Mouse (Mus musculus): ENCODE data around the gene Kat5.

Gene Kat5

DNA sequence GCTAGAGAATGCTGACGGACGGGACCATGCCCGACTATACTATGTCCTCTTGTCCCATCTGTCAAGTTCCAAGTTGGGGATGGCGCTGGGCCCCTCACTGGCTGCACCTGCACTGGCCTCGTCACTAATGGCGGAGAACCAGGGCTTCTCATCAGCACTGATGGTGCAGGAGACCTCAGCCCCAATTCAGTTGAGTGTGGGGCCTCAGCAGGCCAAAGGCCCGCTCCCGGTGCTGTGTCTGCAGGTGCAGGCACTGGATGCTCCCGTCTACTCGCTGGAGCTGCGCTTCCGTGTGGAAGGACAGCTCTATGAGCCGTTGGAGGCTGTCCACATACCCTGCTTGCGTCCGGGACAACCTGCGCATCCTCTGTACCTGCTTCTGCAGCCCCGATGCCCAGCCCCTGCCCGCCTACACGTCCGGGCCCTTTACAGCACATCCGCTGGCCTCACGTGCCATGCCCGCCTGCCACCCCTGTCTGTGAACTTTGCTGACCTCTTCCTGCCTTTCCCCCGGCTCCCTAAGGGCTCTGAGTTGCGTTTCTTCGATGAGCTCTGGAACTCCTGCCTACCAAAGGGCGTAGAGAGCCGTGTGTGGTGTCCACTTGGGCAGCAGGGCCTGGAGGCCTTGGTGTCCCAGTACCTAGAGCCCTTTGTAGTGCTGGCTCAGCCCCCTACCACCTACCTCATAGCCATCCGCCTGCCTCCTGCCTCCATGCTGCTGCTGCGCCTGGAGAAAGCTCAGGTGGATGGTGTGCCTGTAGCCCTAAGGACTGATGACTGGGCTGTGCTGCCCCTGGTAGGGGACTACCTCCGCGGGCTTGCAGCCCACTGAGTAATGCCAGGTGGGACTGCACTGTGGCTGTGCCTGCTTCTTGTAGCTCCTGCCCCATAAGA, 39.4 kb downstream of the Kat5 start:
- DNase-seq, result no peak

DNA sequence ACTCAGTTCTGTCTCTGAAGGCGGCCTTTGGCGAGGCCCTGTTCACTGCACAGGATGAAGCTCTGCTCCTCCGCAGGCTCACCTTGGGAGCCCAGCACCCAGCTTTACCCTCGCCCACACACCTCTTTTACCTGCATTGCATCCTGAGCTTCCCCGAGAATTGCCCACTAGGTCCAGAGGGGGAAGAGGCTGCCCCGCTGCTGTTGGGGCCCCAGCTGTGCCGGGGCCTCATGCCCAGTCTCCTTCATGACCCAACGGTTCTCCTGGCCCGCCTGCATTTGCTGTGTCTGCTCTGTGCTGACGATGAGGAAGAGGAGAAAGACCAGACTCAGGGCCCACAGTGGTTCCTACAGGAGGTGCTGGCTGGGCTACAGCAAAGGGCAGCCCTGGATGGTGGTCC, 40.5 kb downstream of the Kat5 start:
- no peak for DNase-seq

DNA sequence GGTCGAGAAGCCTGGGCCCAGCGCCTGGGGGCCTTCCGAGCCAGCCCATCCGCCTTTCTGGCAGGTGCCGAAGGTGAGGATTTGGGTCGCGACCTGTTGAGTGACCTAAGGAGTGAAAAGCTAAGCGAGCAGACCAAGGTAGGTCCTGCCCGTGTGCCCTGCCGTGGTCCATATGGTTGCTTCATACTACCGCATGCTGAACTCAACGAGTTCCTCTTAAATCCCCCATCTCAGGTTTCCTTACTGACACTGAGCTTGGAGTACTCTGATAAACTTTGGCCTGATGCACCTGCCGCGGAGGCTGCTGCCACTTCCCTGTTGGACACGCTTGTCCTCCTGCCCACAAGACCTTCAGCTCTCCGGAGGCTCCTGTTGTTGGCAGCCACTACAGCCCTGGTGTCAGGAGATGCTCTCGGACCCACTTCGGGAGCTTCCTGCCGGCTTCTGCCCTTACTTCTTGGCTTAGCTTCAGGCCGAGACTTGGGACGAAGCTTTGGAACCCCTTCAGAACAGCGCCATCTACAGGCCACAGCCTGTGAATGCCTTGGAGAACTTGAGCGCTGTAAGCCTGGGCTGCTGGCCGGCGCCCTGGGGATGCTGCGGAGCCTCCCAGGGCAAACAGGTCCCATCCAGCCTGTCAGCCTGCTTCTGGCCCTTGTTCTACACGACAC, 41.4 kb downstream of the Kat5 start:
- peak; percentile 83 for DNase-seq

DNA sequence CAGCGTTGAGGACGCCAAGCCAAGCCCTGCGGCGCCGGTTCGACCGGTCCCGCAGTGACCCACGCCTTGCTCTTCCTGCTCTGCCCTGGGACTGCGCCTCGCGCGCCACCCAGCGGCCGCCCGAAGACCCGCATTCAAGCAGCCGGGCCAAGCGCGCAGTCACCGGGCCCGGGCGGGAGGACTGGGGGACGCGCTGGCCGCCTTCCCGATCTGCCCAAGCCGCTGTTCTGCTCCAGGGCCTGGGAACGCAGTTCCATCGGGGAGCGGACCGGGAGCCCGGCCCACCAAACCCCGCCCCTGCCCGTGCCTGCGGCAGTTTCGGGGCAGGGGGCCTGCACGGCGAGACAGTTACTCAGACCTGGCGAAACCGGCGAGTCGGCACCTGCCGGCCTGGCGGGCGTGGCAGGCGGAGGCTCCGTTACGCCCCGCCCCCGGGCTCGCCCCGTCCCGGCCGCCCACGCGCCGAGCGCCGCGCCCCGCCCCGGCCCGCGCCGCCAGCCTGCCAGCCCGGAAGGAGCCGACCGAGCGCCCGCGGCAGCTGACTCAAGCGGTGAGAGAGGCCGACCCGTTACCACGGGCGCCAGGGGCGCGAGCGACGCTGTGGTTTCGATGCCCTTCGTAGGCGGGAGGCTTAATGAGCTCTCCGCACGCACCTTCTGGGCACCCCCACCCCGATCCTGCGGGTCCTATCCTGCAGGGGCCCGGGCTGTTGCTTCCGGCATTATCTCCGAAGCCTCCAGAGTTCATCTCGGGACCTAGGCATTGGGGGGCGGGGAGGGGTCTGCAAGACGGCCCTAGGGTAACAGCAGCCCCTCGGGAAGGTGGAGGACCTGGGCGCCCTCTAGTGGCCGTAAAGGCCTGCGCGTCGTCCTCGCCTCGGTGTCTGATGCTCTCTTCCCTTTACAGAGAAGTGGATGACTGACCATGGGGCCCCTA, 42.2 kb downstream of the Kat5 start, which contains the start of gene Ap5b1:
Ap5b1 (plus strand) TSS at position 492 of the 936 bp plus-strand sequence.
- peak; percentile 93 for DNase-seq

- no peak for DNase-seq
Observed at GRCm38 (mm10) chr19:5567180-5567533, 42.9 kb downstream of the Kat5 start.

GRCm38 (mm10) chr19:5566316-5566715, 43.7 kb downstream of the Kat5 start:
- DNase-seq, result no peak

DNA sequence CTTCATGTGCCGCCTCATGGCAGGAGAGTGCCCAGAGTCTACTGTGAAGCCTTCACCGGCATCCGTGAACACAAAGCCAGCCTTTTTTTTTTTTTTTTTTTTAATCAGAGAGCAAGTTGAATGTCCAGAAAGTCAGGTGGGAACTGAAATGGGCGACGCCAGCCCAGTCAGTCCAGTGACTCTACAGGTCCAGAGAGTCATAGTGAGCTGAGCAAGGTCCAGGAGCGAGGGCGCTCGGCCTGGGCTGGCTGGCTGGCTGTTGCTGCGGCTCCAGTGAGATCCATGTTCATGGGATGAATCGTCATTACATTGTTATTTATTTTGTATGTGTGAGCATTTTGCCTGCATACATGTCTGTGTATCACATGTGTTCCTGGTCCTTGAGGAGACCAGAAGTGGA, 47.3 kb downstream of the Kat5 start:
- DNase-seq, result no peak

DNA sequence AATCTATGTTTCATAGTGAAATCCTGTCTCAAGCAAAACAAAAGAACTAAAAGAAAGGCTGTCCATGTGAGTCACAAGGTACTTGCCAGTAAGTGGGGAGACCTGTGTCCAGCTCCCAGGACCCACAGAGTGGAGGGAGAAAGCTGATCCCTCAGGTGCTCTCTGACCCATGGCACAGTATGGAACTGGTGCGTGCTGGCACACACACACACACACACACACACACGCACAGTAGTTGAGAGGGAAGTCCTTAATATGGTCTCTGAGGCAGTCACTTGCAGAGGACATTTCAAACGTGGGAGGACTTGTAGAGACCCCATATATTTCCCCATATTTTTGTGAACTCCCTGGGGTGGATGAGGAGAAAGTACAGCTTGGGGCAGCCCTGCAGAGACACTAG, 48.2 kb downstream of the Kat5 start:
- DNase-seq, result no peak

GRCm38 (mm10) chr19:5561252-5561790, 48.7 kb downstream of the Kat5 start:
- no peak for DNase-seq

GRCm38 (mm10) chr19:5560457-5561041, 49.5 kb downstream of the Kat5 start, which contains the start of gene Ovol1:
Ovol1 (minus strand) TSS chr19:5560646.
- DNase-seq, result no peak

DNA sequence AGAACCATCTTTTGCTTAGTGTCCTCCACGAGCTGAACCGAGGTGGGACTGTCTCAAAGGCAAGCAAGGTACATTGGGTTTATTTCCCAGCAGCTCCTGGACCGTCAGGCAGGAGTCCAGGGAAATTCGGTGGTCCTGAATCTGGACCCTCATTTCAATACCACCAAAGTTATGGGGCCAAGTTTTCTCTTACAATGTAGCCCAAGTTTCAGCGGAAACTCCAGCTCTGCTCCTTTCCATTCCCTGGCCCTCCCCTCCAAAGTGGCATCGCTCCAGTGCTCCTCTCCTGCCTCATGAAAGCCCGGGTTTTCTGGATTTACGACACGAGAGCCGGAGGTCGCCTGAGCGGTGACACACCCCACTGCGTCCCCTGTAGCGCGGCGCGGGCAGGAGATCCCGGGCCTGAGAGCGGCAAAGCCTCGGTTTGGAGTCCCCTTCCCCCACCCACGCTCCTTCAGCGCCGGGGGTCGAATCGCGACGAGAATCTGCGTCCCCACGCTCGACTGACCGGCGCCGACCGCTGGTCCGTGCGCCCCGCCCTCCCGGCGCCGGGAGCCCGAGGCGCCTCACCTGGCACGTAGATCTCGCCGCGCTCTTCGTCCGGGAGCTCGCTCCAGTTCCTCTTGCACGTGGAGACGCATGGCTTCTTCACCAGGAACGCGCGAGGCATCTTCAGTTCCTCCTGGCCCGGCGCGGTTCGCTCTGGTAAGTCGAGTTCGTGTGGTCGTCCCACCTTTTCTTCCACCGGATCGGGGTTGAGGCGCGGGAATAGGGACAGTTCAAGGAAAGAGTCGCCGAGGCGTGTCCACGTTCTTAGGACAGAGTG, 50.2 kb downstream of the Kat5 start:
- no peak for DNase-seq

DNA sequence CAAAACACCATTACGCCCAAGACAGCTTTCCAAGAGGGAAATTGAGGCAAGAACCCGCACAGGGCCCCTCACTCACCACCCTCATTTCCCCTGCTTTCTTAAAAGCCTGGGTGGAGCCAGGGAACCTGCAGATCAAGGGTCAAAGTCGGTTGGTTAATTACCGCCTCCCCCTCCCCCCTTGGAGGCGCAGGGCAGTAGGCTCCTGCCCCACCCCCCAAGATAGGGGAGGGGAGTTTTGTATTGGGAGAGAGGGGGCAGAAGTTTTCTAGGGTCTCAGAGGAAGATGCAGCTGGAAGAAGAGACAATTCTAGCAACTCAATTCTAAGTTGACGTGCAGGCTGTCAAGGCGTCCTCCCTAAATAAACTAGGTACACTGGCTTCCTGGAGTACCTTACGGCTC, 50.8 kb downstream of the Kat5 start:
- DNase-seq, result no peak

- DNase-seq, result no peak
Observed at GRCm38 (mm10) chr19:5558770-5559169, 51.3 kb downstream of the Kat5 start.

DNA sequence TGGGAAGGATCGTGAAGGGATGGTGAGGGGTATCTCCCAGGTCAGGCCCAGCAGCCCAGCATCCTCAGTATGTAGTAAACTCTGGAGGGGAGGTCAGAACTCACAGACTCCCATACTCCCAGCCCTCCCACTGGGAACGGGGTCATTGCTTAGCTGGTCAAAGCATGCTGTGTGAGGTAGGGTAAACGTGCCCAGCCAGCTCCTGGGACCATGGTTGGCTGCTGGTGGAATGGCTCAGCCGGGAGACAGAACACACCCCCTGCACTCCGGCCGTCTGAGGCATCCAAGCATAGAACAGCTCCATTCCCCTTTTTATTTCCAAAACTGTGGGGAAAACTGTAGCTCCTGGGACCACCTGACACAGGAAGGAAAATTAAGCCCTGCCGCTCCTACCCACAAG, 51.9 kb downstream of the Kat5 start:
- no peak for DNase-seq

- DNase-seq, result no peak
Observed at GRCm38 (mm10) chr19:5554212-5554611, 55.8 kb downstream of the Kat5 start.

DNA sequence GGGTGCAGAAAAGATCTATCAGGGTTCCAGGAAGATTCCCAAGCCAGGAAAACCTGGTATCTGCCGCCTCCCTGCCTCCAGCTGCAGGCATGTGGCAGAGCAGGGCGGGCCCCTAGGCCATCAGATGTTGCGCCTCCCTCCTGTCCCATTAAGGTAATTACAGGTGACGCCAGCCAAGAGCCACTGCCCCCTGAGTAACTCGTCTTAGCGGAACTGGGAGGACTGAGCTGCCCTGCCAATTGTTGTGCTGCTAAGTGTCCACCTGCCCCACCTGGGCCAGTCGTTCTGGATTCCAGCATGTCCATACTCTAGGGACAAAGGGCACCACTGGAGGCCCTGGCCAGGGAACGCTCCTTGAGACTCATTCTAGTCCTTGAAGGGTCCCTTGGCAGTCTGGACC, 56.2 kb downstream of the Kat5 start:
- DNase-seq, result no peak
